Mouse (Mus musculus) heart, embryonic 14.5 days (tissue): Measurements from ENCODE around the gene Gabarap. TPM values are rescaled to one million over a fixed set of nuclear protein-coding genes. Genes with fewer than 3 reads are reported as not detected.

Experiments used
- ATAC-seq: fragments of 200-750 bp; cut with Nextera tagmentation; 2 replicates; pipeline ENCODE4 v1.8.0; 2017; ENCODE audit warnings: low read depth, moderate TSS enrichment; ENCODE audit not compliant: insufficient number of reproducible peaks, insufficient read depth, low FRiP score
- H3K27ac ChIP-seq, 2 experiments: fragments of 200-500 bp in 1 of 2; fragments of 300-500 bp in 1 of 2; sonication (generic) in 1 of 2; replicated peaks in 1 of 2; 2 replicates each; pipeline ENCODE4 v1.5.1; 2012 to 2014; ENCODE audit warnings: low read depth in 2 of 2, low read length in 2 of 2, control low read depth in 1 of 2, mild to moderate bottlenecking in 1 of 2, mixed read lengths in 1 of 2; ENCODE audit not compliant: control insufficient read depth in 1 of 2, insufficient read depth in 1 of 2
- H3K27me3 ChIP-seq: fragments of 300-500 bp; sonication (generic); 2 replicates; pipeline ENCODE4 v1.6.1; 2014; ENCODE audit warnings: mild to moderate bottlenecking, low read length, control low read depth; ENCODE audit not compliant: control insufficient read depth, insufficient read depth
- H3K36me3 ChIP-seq: fragments of 300-500 bp; sonication (generic); 2 replicates; pipeline ENCODE4 v1.6.1; 2014; ENCODE audit warnings: mild to moderate bottlenecking, control low read depth, low read length, mixed read lengths; ENCODE audit not compliant: control insufficient read depth, insufficient read depth
- H3K4me1 ChIP-seq, 2 experiments: fragments of 200-500 bp in 1 of 2; fragments of 300-500 bp in 1 of 2; sonication (generic) in 1 of 2; 2 replicates each; pipeline ENCODE4 v1.6.1; 2012 to 2014; ENCODE audit warnings: low read length in 2 of 2, control low read depth in 1 of 2, mixed read lengths in 1 of 2; ENCODE audit not compliant: control insufficient read depth in 2 of 2, insufficient read depth in 2 of 2
- H3K4me2 ChIP-seq: fragments of 300-500 bp; sonication (generic); 2 replicates; pipeline ENCODE4 v1.6.1; 2014; ENCODE audit warnings: mild to moderate bottlenecking, low read length
- H3K4me3 ChIP-seq, 2 experiments: fragments of 200-500 bp in 1 of 2; fragments of 300-500 bp in 1 of 2; sonication (generic) in 1 of 2; 2 replicates each; pipeline ENCODE4 v1.5.1; 2012 to 2014; ENCODE audit warnings: low read length in 2 of 2, mild to moderate bottlenecking in 2 of 2, control low read depth in 1 of 2, low read depth in 1 of 2, moderate library complexity in 1 of 2; ENCODE audit not compliant: control insufficient read depth in 1 of 2, insufficient read depth in 1 of 2
- H3K9ac ChIP-seq: fragments of 300-500 bp; sonication (generic); 2 replicates; pipeline ENCODE4 v1.6.1; 2014; ENCODE audit warnings: mild to moderate bottlenecking, low read length
- H3K9me3 ChIP-seq: fragments of 300-500 bp; sonication (generic); 2 replicates; pipeline ENCODE4 v1.6.1; 2016; ENCODE audit warnings: low read length, control low read depth; ENCODE audit not compliant: control insufficient read depth
- WGBS: fragments of 180-500 bp; shearing (Covaris S2); extraction: QIAGEN DNeasy Blood & Tissue Kit; methylation state at CpG from one replicate; pipeline ENCODE4 v1.1.7; 2014; 5-methylcytosine and 5-hydroxymethylcytosine counted together
- polyA plus RNA-seq: library from polyadenylated mRNA; unstranded; fragments of >200 nt; fragmentation: Nextera tagmentation; extraction: Ambion mirVana; gene quantifications from 2 replicates; pipeline ENCODE4 v1.2.1, GENCODE M21; 2014

Gene Gabarap
- polyA plus RNA-seq, result 454 and 540 TPM in 2 replicates

DNA sequence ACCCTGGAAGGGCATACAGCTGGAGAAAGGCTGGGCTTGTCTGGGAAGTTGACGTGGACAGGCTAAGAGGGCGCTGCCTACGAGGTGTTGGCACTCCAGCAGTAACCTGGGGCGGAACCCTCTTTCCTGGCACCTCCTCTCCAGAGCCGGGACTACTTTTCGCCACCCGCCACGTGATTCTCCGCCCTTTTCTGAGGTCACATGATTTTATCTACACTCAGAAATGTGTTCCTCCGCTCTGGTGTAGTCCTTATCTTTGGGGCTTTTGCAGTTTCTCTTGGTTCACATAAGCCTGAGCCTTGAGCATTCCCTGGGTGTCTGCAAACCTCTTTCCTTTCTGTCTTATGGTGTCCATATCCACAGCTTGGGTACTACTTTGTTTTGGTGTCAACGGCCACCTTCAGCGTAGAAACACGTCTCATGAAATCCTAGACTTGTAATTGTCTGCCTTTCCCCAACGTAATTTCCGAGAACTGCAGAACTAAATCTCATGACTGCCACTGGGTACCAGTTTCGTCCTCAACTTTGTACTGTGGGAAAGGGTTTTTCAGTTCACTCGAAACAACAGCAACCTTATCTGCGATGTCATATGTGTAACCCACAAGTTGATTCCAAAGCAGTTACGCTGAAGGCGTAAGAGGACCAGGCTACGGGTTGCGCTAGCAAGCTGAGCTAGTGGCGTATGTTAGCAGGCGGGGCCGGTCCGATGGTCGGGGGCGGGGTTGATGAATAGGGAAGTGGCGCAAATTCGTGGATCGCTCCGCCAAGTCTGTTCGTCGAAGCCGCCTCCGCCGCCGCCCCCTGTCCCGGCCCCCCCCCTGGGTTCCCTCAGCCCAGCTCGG is at the start of gene Gabarap:
TSS of gene Gabarap (plus strand) at position 294 of the 842 bp plus-strand sequence.
- under 1% methylated on average over 40 of the region's 40 CpGs for WGBS
- peak; percentile 74 for ATAC-seq
- H3K9ac ChIP-seq, result peak within 1 kb of the TSS; percentile 92
- no peaks in the 10 kb centered on the region for H3K9me3 ChIP-seq
- H3K36me3 ChIP-seq, result peaks cover 66% of the 10 kb centered on the region
- H3K4me3 ChIP-seq, result peak within 1 kb of the TSS; percentile 79 to 92
- peak within 1 kb of the TSS; percentile 95 to 98 for H3K27ac ChIP-seq
- no peaks in the 10 kb centered on the region for H3K27me3 ChIP-seq
- H3K4me1 ChIP-seq, result peaks cover 4 to 9% of the 10 kb centered on the region in 2 experiments
- H3K4me2 ChIP-seq, result peak within 1 kb of the TSS; percentile 74

DNA sequence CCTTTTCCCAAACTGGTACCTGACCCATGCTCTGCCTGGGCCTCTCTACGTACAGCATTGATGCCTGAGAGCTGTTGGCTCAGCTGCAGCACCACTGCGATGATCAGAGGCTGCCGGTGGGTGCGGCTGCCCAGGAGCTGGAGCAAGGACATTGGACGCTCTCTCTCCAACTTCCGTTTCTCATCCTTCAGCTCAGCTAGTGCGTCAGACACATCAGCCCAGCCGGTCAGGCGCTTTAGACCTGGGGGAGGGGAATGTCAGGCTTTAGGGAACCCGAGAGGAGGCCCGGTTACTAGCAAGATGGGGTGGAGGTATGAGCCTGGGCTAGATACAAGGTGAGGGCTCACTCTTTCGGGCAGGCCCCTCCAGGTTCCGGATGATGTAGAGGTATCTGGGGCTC is 45.7 kb upstream of the Gabarap start:
- H3K27ac ChIP-seq, result no peak overlapping the region
- H3K9ac ChIP-seq, result no peak overlapping the region
- ATAC-seq, result no peak
- WGBS, result 74% methylated on average over 13 of the region's 13 CpGs
- H3K27me3 ChIP-seq, result no peaks in the 10 kb centered on the region
- no peak overlapping the region for H3K4me2 ChIP-seq
- peaks cover 45% of the 10 kb centered on the region for H3K36me3 ChIP-seq
- H3K4me1 ChIP-seq, result peaks cover 9 to 13% of the 10 kb centered on the region in 2 experiments
- no peaks in the 10 kb centered on the region for H3K9me3 ChIP-seq
- no peak overlapping the region for H3K4me3 ChIP-seq

DNA sequence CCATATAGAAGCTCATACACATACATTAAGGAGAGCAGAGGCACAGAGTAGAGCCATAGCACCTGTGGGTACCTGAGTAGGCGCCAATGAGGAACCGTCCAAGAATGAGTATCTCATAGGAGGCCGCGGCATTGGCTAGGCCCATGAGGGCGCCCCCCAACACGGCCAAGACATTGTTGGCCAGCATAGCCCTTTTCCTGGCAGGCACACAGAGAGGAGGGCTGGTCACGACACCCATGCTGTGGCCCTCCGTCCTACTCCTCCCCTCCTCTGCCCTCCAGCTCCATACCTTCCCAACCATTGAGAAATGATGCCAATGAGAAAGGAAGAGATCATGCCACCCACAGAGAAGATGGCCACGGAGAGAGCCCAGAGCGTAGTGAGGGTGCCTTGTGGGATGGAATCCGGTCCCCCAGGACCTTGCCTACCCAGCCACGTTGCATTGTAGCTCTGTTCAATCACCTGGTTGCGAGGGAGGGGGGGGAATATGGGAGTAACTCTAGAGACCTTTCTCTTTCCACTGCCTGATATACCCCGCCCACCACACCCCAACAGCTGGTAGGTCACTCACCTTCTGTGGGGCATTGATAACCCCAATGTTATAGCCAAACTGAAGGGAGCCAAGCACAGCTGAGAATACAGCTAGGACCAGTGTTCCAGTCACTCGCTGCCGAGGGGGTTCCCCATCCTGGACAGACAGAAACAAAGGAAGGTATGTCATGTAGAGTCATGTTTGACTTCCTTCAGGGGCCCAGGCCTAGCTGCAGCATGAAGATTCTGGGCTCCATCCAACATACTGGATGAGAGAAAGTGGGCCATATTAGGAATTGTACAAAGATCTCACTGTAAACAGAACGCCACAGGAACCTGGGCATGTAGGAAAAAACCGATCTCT is 44.7 kb upstream of the Gabarap start:
- peak overlapping the region; percentile 96 to 99 for H3K27ac ChIP-seq
- H3K4me2 ChIP-seq, result peak overlapping the region; percentile 83
- no peak for ATAC-seq
- no peaks in the 10 kb centered on the region for H3K9me3 ChIP-seq
- H3K4me1 ChIP-seq, result peaks cover 9 to 13% of the 10 kb centered on the region in 2 experiments
- H3K27me3 ChIP-seq, result no peaks in the 10 kb centered on the region
- WGBS, result 82% methylated on average over 18 of the region's 18 CpGs
- H3K9ac ChIP-seq, result peak overlapping the region; percentile 75
- peaks cover 45% of the 10 kb centered on the region for H3K36me3 ChIP-seq
- peak overlapping the region; percentile 63 to 73; a peak in 2 of 4 replicates for H3K4me3 ChIP-seq

DNA sequence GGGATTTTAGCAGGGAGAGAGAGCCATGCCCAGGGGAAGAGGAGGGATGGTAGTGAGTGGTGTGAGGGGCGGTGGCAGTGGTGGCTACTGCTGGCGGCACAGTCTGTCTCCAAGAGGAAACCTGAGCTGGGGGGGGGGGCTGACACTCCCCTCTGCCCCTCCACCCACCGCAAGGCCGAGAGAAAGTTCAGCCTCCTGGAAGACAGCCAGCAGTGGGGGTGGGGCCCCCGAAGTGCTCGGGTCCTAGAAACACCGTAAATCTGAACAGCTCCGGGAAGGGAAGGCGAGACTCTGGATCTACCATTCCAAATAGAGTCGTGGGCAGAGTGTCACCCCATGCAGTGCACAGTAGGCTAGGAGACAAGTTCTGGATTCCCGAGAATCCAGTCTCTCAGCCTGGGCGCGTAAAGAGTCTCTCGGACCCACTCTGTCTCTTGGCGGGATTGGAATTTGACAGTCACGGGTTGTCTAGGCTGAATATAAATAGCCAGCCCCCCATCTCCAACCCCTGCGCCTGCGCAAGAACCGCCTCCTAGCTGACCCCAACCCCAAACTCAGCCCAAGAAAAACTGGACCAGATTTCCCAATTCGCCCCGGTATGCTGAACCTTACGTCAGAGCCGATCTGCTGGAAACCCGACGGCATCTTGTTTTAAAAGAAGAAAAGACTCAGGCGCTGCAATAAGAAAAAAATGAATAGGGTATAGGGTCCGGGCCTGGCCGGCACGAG is 43.4 kb upstream of the Gabarap start:
- H3K9me3 ChIP-seq, result no peaks in the 10 kb centered on the region
- ATAC-seq, result peak; percentile 64
- H3K4me3 ChIP-seq, result peak overlapping the region; percentile 63 to 73
- WGBS, result 2% methylated on average over 29 of the region's 29 CpGs
- H3K4me1 ChIP-seq, result peaks cover 9 to 13% of the 10 kb centered on the region in 2 experiments
- peak overlapping the region; percentile 83 for H3K4me2 ChIP-seq
- no peaks in the 10 kb centered on the region; the same call in 1 of the 2 replicates for H3K27me3 ChIP-seq
- peaks cover 40% of the 10 kb centered on the region for H3K36me3 ChIP-seq
- H3K9ac ChIP-seq, result peak overlapping the region; percentile 75
- peak overlapping the region; percentile 96 to 99 for H3K27ac ChIP-seq

DNA sequence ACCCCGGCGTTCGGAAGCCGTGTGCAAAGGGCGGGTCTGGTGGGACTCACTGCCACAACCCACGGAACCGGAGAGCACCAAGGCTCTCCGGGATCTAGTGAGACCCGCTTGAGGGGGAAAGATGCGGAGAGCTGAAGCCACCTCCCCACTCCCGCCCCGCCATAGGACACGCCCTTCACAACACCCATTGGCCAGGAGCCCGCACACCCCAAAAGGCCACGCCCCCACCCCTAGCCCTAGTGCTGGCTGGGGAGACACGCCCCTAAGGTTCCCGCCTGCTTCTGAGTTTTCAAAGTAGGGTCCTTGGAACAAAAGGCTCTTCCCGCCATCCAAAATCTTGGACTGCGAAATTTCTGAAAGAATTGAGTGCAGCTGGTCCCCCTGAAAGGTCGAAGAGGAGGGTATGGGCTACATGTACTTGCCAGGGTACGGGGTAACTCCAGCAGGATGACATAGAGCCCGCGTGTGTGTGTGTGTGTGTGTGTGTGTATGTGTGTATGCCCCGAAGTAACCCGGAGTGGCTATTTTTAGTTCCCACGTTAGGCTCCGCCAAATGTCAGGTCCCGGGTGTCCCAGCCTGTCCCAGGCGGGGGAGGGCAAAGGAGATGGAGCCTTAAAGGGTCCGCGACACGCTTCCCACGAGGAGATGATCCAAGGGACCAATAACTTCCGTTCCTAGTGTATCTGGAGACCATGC is 42.7 kb upstream of the Gabarap start, which contains the start of gene Slc2a4:
TSS of gene Slc2a4 (minus strand) at position 123 of the 697 bp plus-strand sequence.
- WGBS, result under 1% methylated on average over 34 of the region's 34 CpGs
- Histone ChIP-seq H3K9me3 (no peaks in the 10 kb centered on the region), H3K4me3 (peak within 1 kb of the TSS; percentile 63 to 73), H3K27ac (peak within 1 kb of the TSS; percentile 96 to 99), H3K4me2 (peak within 1 kb of the TSS; percentile 83), H3K36me3 (peaks cover 33% of the 10 kb centered on the region), H3K27me3 (no peaks in the 10 kb centered on the region; the same call in 1 of the 2 replicates), H3K9ac (peak within 1 kb of the TSS; percentile 75), H3K4me1 (peaks cover 9 to 15% of the 10 kb centered on the region in 2 experiments)
- peak; percentile 92 for ATAC-seq

DNA sequence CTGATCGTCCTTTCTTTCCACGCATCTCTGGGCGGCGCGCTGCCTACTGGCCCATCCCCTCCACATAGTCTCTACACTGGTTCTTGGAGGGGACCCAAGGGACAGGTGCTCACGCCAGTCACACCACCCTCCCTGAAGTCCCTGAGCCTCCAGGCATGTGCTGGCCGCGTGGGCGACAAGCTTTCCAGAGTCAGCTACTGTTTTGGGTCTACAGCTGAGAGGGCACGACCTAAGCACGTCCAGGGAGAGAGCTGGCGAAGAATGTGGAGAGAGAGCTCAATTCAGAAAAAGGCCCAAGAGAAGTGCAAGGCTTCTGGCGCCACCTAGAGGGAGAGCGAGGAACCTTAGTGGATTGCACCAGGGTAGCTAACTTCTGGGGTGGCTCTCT is 42.2 kb upstream of the Gabarap start:
- Histone ChIP-seq H3K9me3 (no peaks in the 10 kb centered on the region), H3K4me2 (peak overlapping the region; percentile 83), H3K4me1 (peaks cover 9 to 20% of the 10 kb centered on the region in 2 experiments), H3K4me3 (peak overlapping the region; percentile 63 to 73), H3K9ac (peak overlapping the region; percentile 75), H3K27me3 (no peaks in the 10 kb centered on the region; the same call in 1 of the 2 replicates), H3K27ac (peak overlapping the region; percentile 73 to 96), H3K36me3 (peaks cover 28% of the 10 kb centered on the region)
- no peak for ATAC-seq
- WGBS, result under 1% methylated on average over 14 of the region's 14 CpGs
